Mouse (Mus musculus) midbrain, embryonic 14.5 days (tissue): ENCODE measurements around the gene Ppp1r12b. TPM values are rescaled to one million over a fixed set of nuclear protein-coding genes. Genes with fewer than 3 reads are reported as not detected.

Experiments used
- ATAC-seq: fragments of 200-750 bp; cut with Nextera tagmentation; 2 replicates; pipeline ENCODE4 v1.8.0; 2017; ENCODE audit warnings: moderate number of reproducible peaks, moderate library complexity; ENCODE audit not compliant: low FRiP score, low TSS enrichment
- DNase-seq: peaks from one replicate; pipeline ENCODE4 v3.0.0-alpha.2; 2015
- H3K27ac ChIP-seq: fragments of 300-500 bp; sonication (generic); replicated peaks from 2 replicates; pipeline ENCODE4 v1.5.1; 2014; ENCODE audit warnings: mild to moderate bottlenecking, low read depth, low read length, moderate library complexity
- H3K27me3 ChIP-seq: fragments of 300-500 bp; sonication (generic); 2 replicates; pipeline ENCODE4 v1.6.1; 2014; ENCODE audit warnings: low read length, control low read depth, mixed read lengths; ENCODE audit not compliant: control insufficient read depth, insufficient read depth
- H3K36me3 ChIP-seq: fragments of 300-500 bp; sonication (generic); 2 replicates; pipeline ENCODE4 v1.6.1; 2014; ENCODE audit warnings: low read length, control low read depth; ENCODE audit not compliant: control insufficient read depth, insufficient read depth
- H3K4me1 ChIP-seq: fragments of 300-500 bp; sonication (generic); 2 replicates; pipeline ENCODE4 v1.6.1; 2014; ENCODE audit warnings: mild to moderate bottlenecking, antibody characterized with exemption, low read length, control low read depth; ENCODE audit not compliant: control insufficient read depth, insufficient read depth
- H3K4me2 ChIP-seq: fragments of 300-500 bp; sonication (generic); 2 replicates; pipeline ENCODE4 v1.6.1; 2014; ENCODE audit warnings: mild to moderate bottlenecking, low read length, moderate library complexity
- H3K4me3 ChIP-seq: fragments of 300-500 bp; sonication (generic); replicated peaks from 2 replicates; pipeline ENCODE4 v1.5.1; 2014; ENCODE audit warnings: low read depth, low read length
- H3K9ac ChIP-seq: fragments of 300-500 bp; sonication (generic); replicated peaks from 2 replicates; pipeline ENCODE4 v1.6.1; 2014; ENCODE audit warnings: mild to moderate bottlenecking, low read length, moderate library complexity
- H3K9me3 ChIP-seq: fragments of 300-500 bp; sonication (generic); 2 replicates; pipeline ENCODE4 v1.6.1; 2016; ENCODE audit warnings: low read length, control low read depth, mixed read lengths; ENCODE audit not compliant: control insufficient read depth
- WGBS: fragments of 180-500 bp; shearing (Covaris S2); extraction: QIAGEN DNeasy Blood & Tissue Kit; methylation state at CpG from one replicate; pipeline ENCODE4 v1.1.7; 2014; 5-methylcytosine and 5-hydroxymethylcytosine counted together
- polyA plus RNA-seq: library from polyadenylated mRNA; unstranded; fragments of >200 nt; fragmentation: Nextera tagmentation; extraction: Ambion mirVana; gene quantifications from 2 replicates; pipeline ENCODE4 v1.2.1, GENCODE M21; 2014

Gene Ppp1r12b
- polyA plus RNA-seq, 1 experiment from 2014 or later, result 14.5 TPM

DNA sequence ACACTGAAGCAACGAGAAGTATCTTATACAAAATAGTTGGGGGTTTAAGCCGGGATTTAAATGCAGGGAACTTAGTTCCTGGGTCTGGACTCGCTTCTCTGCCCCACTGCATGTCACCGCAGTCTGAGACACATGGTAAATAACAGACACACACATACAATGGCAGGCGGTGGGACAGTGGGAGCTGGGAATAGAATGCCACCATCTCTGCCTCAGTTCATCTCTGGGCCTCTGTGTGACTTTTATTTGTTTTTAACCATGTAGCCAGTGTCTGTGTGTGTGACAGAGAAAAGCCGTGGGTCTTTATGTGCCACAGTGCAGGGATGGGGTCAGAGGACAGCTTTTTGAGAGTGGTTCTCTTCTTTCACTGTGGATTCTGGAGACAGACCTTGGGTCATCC lies 130.8 kb downstream of the Ppp1r12b start:
- H3K9ac ChIP-seq, result no peak overlapping the region
- ATAC-seq, result no peak
- 68% methylated on average over 6 of the region's 6 CpGs for WGBS
- DNase-seq, result no peak
- no peak overlapping the region for H3K27ac ChIP-seq
- no peaks in the 10 kb centered on the region for H3K9me3 ChIP-seq
- H3K4me1 ChIP-seq, result peaks cover 4% of the 10 kb centered on the region; the same call in 1 of the 2 replicates
- H3K4me2 ChIP-seq, result no peak overlapping the region
- H3K27me3 ChIP-seq, result no peaks in the 10 kb centered on the region
- 0 out of 2 replicates have a peak, but pooled peaks cover 7% of the 10 kb centered on the region for H3K36me3 ChIP-seq
- H3K4me3 ChIP-seq, result no peak overlapping the region

DNA sequence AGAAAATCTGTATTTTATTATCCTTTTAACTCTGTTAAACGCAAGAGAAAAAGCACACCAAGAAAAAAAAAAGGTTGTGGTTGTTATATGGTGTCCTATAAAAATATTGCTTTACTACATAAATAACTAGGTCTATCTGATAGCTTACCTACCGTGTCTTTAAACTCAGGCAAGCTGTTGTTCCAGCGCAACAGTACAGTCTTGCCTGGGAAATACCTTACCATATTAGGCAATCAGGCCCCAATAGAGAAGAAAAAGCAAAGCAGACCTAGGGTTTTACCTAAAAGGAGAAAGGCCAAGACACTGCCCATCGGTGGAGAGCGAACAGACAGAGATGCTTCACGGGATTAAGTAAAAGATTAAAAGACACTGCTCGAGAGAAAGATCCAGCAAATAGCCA lies 131.9 kb downstream of the Ppp1r12b start:
- Histone ChIP-seq H3K27me3 (no peaks in the 10 kb centered on the region), H3K36me3 (0 out of 2 replicates have a peak, but pooled peaks cover 7% of the 10 kb centered on the region), H3K9me3 (no peaks in the 10 kb centered on the region), H3K4me3 (no peak overlapping the region), H3K9ac (no peak overlapping the region), H3K4me2 (no peak overlapping the region), H3K27ac (no peak overlapping the region), H3K4me1 (peaks cover 4% of the 10 kb centered on the region; the same call in 1 of the 2 replicates)
- ATAC-seq (no peak), DNase-seq (no peak)
- 40% methylated on average over 7 of the region's 7 CpGs for WGBS

DNA sequence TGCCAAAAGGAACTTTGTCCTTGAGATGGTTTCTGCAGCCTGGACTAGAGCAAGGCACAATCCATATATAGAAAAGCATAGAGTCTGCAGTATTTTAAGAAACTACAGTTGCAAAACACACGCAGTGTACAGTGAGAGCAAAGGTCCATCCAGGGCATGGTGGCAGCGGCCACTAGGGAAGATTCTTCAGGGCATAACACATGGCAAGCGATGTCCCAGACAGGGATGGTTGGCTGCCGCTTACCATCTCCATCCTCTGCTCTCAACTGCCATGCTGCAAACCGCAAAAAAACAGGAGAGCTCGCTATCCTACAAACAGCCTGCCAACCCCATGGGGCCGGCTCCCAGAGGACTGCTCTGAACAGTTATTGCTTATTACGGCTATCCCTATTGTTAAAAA lies 132.4 kb downstream of the Ppp1r12b start:
- no peak overlapping the region for H3K4me3 ChIP-seq
- ATAC-seq, result no peak
- WGBS, result 65% methylated on average over 8 of the region's 8 CpGs

DNA sequence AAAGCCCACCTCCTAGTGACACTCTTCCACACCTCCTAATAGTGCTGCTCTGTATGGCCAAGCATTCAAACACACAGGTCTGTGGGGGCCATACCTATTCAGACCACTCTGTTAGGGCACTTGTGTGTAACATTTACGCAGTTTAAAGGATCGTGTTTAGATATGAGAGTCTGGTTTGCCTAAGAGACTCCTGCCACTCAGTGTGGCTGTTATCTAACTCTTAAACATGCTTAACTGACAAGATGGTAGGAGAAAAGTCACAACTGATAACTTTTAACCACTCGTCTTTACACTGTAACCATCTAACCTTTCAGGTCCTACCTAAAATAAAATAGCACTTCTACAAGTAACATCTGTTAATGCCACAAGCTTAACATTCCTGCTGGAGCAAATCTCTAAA lies 134.9 kb downstream of the Ppp1r12b start:
- no peak overlapping the region for H3K4me3 ChIP-seq
- no peak overlapping the region for H3K27ac ChIP-seq
- 95% methylated on average over 3 of the region's 3 CpGs for WGBS
- no peak overlapping the region for H3K9ac ChIP-seq
- DNase-seq (no peak), ATAC-seq (no peak)
- peaks cover 4% of the 10 kb centered on the region; the same call in 1 of the 2 replicates for H3K4me1 ChIP-seq
- 0 out of 2 replicates have a peak, but pooled peaks cover 2% of the 10 kb centered on the region for H3K36me3 ChIP-seq
- H3K9me3 ChIP-seq, result no peaks in the 10 kb centered on the region
- no peaks in the 10 kb centered on the region for H3K27me3 ChIP-seq
- no peak overlapping the region for H3K4me2 ChIP-seq

More for the DNA sequence above, 132.4 kb downstream of the Ppp1r12b start:
- Histone ChIP-seq H3K27ac (no peak overlapping the region), H3K9ac (no peak overlapping the region), H3K9me3 (no peaks in the 10 kb centered on the region), H3K4me1 (peaks cover 4% of the 10 kb centered on the region; the same call in 1 of the 2 replicates), H3K4me2 (no peak overlapping the region), H3K27me3 (no peaks in the 10 kb centered on the region), H3K36me3 (0 out of 2 replicates have a peak, but pooled peaks cover 7% of the 10 kb centered on the region)
- no peak for DNase-seq

DNA sequence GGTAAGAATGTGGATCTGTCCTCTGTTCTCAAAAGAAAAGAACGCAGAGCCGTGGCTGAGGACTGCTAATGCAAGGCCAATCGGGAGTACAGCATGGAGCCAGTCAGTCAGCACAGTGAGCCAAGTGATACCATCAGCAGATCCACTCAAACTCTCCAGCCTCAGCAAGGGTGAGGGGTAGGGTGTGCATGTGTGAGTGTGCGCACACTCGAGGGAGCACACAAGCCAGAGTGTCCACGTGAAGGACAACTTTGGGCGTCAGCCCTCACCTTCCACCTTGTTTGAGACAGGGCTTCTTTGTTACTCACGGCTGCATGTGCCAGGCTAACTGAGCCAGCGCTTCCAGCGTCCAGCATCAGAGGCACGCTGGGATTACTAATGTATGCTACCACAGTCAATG lies 136.5 kb downstream of the Ppp1r12b start:
- no peaks in the 10 kb centered on the region for H3K27me3 ChIP-seq
- H3K9me3 ChIP-seq, result no peaks in the 10 kb centered on the region
- H3K27ac ChIP-seq, result no peak overlapping the region
- ATAC-seq, result no peak
- DNase-seq, result no peak
- no peak overlapping the region for H3K4me2 ChIP-seq
- H3K36me3 ChIP-seq, result 0 out of 2 replicates have a peak, but pooled peaks cover 2% of the 10 kb centered on the region
- 93% methylated on average over 11 of the region's 11 CpGs for WGBS
- no peak overlapping the region for H3K9ac ChIP-seq
- H3K4me1 ChIP-seq, result peaks cover 4% of the 10 kb centered on the region; the same call in 1 of the 2 replicates
- no peak overlapping the region for H3K4me3 ChIP-seq

DNA sequence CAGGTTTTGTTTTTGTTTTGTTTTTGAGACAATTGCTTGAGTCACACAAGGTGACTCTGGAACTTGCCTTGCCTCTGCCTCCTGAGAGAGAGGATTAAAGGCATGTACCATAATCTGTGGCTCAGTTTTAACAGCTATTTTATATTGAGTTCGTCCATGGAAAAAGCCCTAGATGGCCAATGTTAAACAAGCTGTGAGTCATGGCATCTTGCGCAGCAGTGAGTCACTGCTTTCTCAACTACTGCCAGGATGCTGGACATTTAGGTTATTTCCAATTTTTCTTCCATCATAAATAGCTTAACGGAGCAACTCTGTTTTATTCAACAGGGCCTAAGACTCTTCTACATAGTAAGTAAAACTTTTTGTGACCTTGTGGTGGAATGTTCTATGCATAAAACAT lies 137.0 kb downstream of the Ppp1r12b start:
- Histone ChIP-seq H3K27ac (no peak overlapping the region), H3K9ac (no peak overlapping the region), H3K9me3 (no peaks in the 10 kb centered on the region), H3K4me1 (peaks cover 4% of the 10 kb centered on the region; the same call in 1 of the 2 replicates), H3K4me3 (no peak overlapping the region), H3K27me3 (no peaks in the 10 kb centered on the region), H3K36me3 (0 out of 2 replicates have a peak, but pooled peaks cover 2% of the 10 kb centered on the region), H3K4me2 (no peak overlapping the region)
- ATAC-seq (no peak), DNase-seq (no peak)
- WGBS, result 95% methylated on average over 3 of the region's 3 CpGs

DNA sequence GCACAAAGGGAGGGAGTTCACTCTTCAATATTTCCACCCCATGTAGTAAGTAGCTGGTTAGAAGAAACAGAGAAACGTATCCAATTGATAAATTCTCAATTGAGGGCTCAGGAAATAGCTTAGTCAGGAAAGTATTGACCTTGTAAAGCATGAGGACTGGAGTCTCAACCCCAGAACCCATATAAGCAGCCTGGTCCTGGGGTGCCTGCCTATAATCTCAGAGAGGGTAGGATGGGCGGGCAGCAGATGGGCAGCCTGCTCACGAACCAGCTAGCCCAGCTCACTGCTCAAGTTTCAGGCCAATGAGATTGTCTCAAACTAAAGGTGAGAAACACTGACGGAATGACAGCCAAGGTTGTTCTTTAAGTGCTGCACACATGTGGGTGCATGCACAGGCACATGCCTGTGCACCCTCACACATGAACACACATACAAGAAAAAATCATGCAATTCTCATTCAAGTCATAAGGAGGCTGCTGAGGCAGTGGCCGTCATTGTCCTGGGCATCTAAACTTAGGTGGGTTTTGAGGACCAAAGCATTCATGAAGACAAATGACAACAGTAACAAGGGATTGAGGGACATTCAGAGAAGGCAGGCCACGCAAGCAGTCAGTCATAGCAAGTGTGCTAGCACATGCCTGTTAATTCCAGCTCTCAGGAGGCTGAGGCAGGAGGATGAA lies 137.7 kb downstream of the Ppp1r12b start:
- Histone ChIP-seq H3K9me3 (no peaks in the 10 kb centered on the region), H3K4me2 (no peak overlapping the region), H3K4me1 (no peaks in the 10 kb centered on the region), H3K9ac (no peak overlapping the region), H3K27ac (no peak overlapping the region), H3K4me3 (no peak overlapping the region), H3K27me3 (no peaks in the 10 kb centered on the region), H3K36me3 (no peaks in the 10 kb centered on the region)
- ATAC-seq, result no peak
- 91% methylated on average over 6 of the region's 6 CpGs for WGBS
- no peak for DNase-seq

DNA sequence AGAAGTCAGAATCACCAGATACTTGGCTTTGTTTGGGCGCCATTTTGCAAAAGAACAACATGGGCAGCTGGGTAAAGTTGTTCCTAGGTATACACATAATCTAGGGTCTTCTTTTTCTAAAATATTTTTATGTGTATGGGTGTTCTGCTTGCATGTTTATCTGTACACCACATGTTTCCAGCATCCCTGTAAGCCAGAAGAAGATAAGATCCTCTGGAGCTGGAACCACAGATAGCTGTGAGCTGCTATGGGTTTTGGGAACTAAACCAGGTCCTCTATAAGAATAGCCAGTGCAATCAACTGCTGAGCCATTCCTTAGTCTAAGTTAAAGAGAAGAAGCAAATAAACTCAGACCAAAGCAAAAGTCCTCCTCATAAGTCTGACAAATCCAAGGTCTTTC lies 138.6 kb downstream of the Ppp1r12b start:
- ATAC-seq, result no peak

DNA sequence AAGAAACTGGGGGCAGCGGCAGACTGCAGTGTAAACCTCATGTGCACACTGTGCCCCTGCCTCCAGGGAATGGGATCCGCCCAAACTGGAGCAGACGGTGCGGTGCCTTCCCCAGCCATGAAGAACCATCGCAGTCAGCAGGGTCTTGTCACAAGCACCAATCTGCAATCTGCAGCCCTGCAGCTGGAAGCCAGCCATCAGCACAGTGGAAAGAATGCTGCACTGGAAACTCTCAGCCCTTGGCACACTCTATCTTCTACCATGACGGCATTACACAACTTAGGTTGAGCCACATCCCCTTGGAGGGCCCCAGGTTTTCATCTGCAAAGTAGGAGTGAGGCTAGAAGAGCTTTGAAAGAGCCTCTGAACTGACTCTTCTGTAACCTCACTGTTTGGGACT lies 139.1 kb downstream of the Ppp1r12b start:
- Histone ChIP-seq H3K9ac (no peak overlapping the region), H3K4me1 (no peaks in the 10 kb centered on the region), H3K36me3 (no peaks in the 10 kb centered on the region), H3K4me3 (no peak overlapping the region), H3K4me2 (no peak overlapping the region), H3K27ac (no peak overlapping the region), H3K27me3 (no peaks in the 10 kb centered on the region), H3K9me3 (no peaks in the 10 kb centered on the region)
- WGBS, result 70% methylated on average over 6 of the region's 6 CpGs
- ATAC-seq, result no peak
- DNase-seq, result peak; percentile 52

More for the DNA sequence above, 138.6 kb downstream of the Ppp1r12b start:
- no peaks in the 10 kb centered on the region for H3K9me3 ChIP-seq
- H3K9ac ChIP-seq, result no peak overlapping the region
- H3K4me3 ChIP-seq, result no peak overlapping the region
- no peaks in the 10 kb centered on the region for H3K36me3 ChIP-seq
- no peaks in the 10 kb centered on the region for H3K4me1 ChIP-seq
- no peak overlapping the region for H3K4me2 ChIP-seq
- no peak overlapping the region for H3K27ac ChIP-seq
- no peaks in the 10 kb centered on the region for H3K27me3 ChIP-seq
- 86% methylated on average over 1 of the region's 1 CpGs for whole genome bisulfite sequencing
- DNase-seq, result no peak
